Mouse (Mus musculus): Measurements from ENCODE around the gene Spata2. TPM values are rescaled to one million over a fixed set of nuclear protein-coding genes. Genes with fewer than 3 reads are reported as not detected.

The Spata2 gene
- total and polyA plus RNA-seq, 2 experiments from 2014 or later = 28.9 to 36.6 TPM

DNA sequence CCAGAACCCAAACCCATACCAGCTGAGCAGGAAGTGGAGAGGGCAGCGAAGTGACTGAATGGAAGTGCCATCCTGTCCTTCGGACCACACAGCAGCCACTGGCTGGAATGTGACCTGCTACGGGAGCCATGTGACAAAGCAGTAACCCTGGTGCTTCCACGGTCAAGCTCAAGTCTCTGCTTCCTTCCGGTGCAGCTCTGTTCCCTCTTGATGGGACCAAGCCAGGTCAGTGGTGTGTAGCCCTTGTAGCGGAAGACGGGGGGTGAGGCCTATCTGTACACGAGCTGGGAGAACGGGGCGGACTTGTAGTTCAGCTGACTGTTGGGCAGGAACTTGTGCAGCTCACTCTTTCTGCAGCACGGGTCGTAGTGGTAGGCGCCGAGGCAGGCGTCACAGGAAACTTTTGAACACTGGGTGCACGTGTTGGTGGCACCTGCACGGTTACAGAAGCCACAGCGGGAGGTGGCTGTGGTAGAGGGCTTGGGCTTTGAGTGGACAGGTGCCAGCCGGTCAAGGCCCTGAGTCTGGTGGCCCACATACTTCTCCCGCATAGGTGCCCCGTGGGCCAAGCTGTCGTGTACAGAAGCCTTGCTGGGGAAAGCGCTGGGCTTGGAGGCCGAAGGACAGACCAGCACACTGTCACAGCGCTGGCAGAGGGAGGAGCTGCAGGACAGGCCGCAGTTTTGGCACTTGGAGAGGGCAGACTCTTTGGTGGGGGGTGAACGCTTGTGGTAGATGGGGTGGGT is 9.4 kb downstream of the Spata2 start:
- DNase-seq = no peak
- peaks cover 36% of the 10 kb centered on the region for H3K36me3 ChIP-seq (ENCODE audit: insufficient read depth)
- H3K4me1 ChIP-seq (ENCODE audit: insufficient read depth) = no peaks in the 10 kb centered on the region
- 93% methylated on average over 27 of the region's 27 CpGs for WGBS
- no peak overlapping the region for H3K4me2 ChIP-seq (ENCODE audit: low read depth)
- H3K27me3 ChIP-seq (ENCODE audit: insufficient read depth, low read length) = no peaks in the 10 kb centered on the region
- TF ChIP-seq CTCF (IDR thresholded peaks at IDR 0.05; ENCODE audit: low read depth) = no peak
- H3K9me3 ChIP-seq (ENCODE audit: low read length) = no peaks in the 10 kb centered on the region
- no peak for ATAC-seq
- no peak overlapping the region for H3K4me3 ChIP-seq (ENCODE audit: low read depth, low read length)
- H3K9ac ChIP-seq = no peak overlapping the region
- no peak overlapping the region for H3K27ac ChIP-seq (ENCODE audit: low read depth, low read length)

DNA sequence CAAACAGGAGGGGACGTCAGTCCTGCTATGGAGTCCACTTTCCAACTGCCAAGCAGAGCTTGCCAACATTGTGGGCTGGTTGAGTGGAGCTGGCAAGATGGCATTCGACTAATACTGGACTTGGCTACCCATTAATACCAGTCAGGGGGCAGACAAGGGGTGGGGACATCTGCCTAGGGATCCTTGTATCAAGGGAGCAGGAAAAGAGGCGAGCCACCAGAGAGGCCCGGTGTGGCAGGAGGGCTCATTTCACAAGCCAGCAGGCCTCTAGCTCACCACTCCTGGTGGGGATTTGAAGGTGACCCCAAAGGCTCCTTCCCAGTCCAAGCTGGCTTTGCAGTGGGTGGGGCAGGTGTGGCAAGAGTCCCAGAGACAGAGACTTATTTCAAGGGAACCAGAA is 10.0 kb downstream of the Spata2 start:
- Histone ChIP-seq H3K27me3 (ENCODE audit: insufficient read depth, low read length) (no peaks in the 10 kb centered on the region), H3K4me3 (ENCODE audit: low read depth, low read length) (no peak overlapping the region), H3K36me3 (ENCODE audit: insufficient read depth) (peaks cover 34% of the 10 kb centered on the region), H3K4me2 (ENCODE audit: low read depth) (no peak overlapping the region), H3K9ac (no peak overlapping the region), H3K27ac (ENCODE audit: low read depth, low read length) (no peak overlapping the region), H3K9me3 (ENCODE audit: low read length) (no peaks in the 10 kb centered on the region), H3K4me1 (ENCODE audit: insufficient read depth) (no peaks in the 10 kb centered on the region)
- no peak for ATAC-seq
- WGBS = 74% methylated on average over 4 of the region's 4 CpGs
- DNase-seq = no peak
- no peak for TF ChIP-seq CTCF (IDR thresholded peaks at IDR 0.05; ENCODE audit: low read depth)

DNA sequence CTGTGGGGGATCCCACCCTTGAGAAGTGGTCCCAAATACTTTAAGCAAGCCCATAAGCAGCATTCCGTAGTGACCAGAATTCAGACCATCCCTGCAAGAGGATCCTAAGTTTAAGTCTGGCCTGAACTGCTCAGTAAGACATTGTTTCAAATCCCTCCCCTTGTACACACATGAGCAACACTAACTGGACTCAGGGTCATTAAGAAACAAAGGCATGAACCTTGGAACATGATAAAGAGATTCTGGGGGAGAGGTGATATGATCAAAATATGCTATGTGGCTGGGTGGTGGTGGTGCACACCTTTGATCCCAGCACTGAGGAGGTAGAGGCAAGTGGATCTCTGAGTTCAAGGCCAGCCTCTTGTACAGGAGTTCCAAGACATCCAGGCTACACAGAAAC is 13.2 kb downstream of the Spata2 start:
- Histone ChIP-seq H3K9me3 (ENCODE audit: low read length) (no peaks in the 10 kb centered on the region), H3K27ac (ENCODE audit: low read depth, low read length) (no peak overlapping the region), H3K4me1 (ENCODE audit: insufficient read depth) (peaks cover 13% of the 10 kb centered on the region; the same call in 1 of the 2 replicates), H3K9ac (no peak overlapping the region), H3K4me3 (ENCODE audit: low read depth, low read length) (no peak overlapping the region), H3K4me2 (ENCODE audit: low read depth) (no peak overlapping the region), H3K27me3 (ENCODE audit: insufficient read depth, low read length) (no peaks in the 10 kb centered on the region), H3K36me3 (ENCODE audit: insufficient read depth) (peaks cover 34% of the 10 kb centered on the region)
- 97% methylated on average over 1 of the region's 1 CpGs for WGBS
- no peak for TF ChIP-seq CTCF (IDR thresholded peaks at IDR 0.05; ENCODE audit: low read depth)
- DNase-seq (no peak), ATAC-seq (no peak)

DNA sequence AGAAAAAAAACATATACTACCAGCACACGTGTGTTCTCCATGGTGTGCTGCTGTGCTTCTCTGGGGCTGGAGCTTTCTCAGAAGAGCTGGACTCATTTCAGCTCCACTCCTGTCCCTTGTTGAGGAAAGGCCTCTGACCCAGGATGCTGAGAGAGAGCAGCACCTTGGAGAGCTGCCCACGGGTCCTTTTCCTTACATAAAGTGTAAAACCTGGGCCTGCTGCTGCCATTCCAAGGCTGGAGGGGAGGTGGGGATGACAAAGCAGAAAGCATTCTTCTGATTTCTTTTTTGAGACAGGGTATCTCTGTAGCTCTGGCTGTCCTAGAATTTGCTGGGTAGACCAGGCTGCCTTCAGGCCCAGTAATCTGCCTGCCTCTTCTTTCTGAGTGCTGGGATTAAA is 14.6 kb downstream of the Spata2 start:
- H3K36me3 ChIP-seq (ENCODE audit: insufficient read depth) = peaks cover 33% of the 10 kb centered on the region
- no peak overlapping the region for H3K4me2 ChIP-seq (ENCODE audit: low read depth)
- H3K4me1 ChIP-seq (ENCODE audit: insufficient read depth) = peaks cover 13% of the 10 kb centered on the region; the same call in 1 of the 2 replicates
- H3K4me3 ChIP-seq (ENCODE audit: low read depth, low read length) = no peak overlapping the region
- TF ChIP-seq CTCF (IDR thresholded peaks at IDR 0.05; ENCODE audit: low read depth) = no peak
- H3K27ac ChIP-seq (ENCODE audit: low read depth, low read length) = no peak overlapping the region
- H3K27me3 ChIP-seq (ENCODE audit: insufficient read depth, low read length) = no peaks in the 10 kb centered on the region
- ATAC-seq (no peak), DNase-seq (no peak)
- 40% methylated on average over 2 of the region's 2 CpGs for WGBS
- H3K9me3 ChIP-seq (ENCODE audit: low read length) = no peaks in the 10 kb centered on the region
- H3K9ac ChIP-seq = no peak overlapping the region

DNA sequence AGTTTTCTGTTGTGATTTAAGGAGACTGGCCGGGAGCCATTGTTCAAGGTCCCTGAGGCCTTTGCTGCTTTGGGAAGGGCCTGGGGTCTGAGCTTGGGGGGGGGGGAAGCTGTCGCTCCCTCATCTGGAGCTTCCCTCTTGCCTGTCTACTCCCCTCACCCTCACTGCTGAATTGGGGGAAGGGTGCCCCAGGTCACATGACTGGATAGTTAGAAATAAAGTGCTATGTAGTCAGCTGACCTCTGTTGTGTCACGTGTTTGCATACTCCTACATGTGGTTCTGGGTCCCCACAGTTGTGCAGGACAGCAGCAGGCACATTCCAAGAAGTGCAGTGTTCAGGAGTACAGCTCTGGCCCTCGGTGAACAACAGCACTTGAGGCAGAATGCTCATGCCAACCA is 15.9 kb downstream of the Spata2 start:
- ATAC-seq (0 out of 2 replicates have a peak, but pooled peaks have one; percentile 10), DNase-seq (no peak)
- Histone ChIP-seq H3K4me3 (ENCODE audit: low read depth, low read length) (no peak overlapping the region), H3K9ac (no peak overlapping the region), H3K9me3 (ENCODE audit: low read length) (no peaks in the 10 kb centered on the region), H3K27me3 (ENCODE audit: insufficient read depth, low read length) (no peaks in the 10 kb centered on the region), H3K4me1 (ENCODE audit: insufficient read depth) (peaks cover 13% of the 10 kb centered on the region; the same call in 1 of the 2 replicates), H3K27ac (ENCODE audit: low read depth, low read length) (peak overlapping the region; percentile 70), H3K4me2 (ENCODE audit: low read depth) (no peak overlapping the region), H3K36me3 (ENCODE audit: insufficient read depth) (peaks cover 30% of the 10 kb centered on the region)
- no peak for TF ChIP-seq CTCF (IDR thresholded peaks at IDR 0.05; ENCODE audit: low read depth)
- 53% methylated on average over 4 of the region's 4 CpGs for WGBS

DNA sequence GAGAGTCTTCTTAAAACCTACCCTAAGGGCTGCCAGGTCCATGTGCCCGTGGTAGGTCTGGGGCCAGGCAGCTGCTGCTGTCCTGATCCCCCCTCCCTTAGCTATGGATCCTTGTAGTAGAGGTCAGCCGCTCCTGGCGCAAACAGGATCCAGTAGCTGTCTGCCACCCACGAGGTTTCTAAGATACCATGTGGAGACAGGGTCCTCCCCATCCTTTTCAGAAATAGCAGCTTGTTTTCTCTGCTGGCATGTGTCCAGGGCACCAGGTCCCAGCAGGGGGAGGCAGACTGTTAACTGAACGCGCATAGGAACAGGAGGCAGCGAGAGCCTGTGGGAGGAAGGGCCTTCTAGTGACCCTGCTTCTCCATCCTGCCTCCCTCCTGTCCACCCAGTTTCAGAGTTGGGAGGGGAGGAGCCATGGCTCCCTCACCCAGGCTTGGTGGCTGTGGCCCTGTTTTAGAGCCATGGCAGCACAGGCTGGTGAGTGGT is 16.4 kb downstream of the Spata2 start:
- DNase-seq = peak; percentile 84
- Histone ChIP-seq H3K27ac (ENCODE audit: low read depth, low read length) (peak overlapping the region; percentile 70), H3K9me3 (ENCODE audit: low read length) (no peaks in the 10 kb centered on the region), H3K4me2 (ENCODE audit: low read depth) (0 out of 2 replicates have a peak overlapping the region, but pooled peaks have one; percentile 5), H3K36me3 (ENCODE audit: insufficient read depth) (peaks cover 35% of the 10 kb centered on the region), H3K9ac (peak overlapping the region; percentile 22; the same call in 1 of the 2 replicates), H3K27me3 (ENCODE audit: insufficient read depth, low read length) (no peaks in the 10 kb centered on the region), H3K4me3 (ENCODE audit: low read depth, low read length) (no peak overlapping the region), H3K4me1 (ENCODE audit: insufficient read depth) (peaks cover 13% of the 10 kb centered on the region; the same call in 1 of the 2 replicates)
- WGBS = 3% methylated on average over 7 of the region's 7 CpGs
- peak; percentile 86 for ATAC-seq
- peak; percentile 68 for TF ChIP-seq CTCF (IDR thresholded peaks at IDR 0.05; ENCODE audit: low read depth)

DNA sequence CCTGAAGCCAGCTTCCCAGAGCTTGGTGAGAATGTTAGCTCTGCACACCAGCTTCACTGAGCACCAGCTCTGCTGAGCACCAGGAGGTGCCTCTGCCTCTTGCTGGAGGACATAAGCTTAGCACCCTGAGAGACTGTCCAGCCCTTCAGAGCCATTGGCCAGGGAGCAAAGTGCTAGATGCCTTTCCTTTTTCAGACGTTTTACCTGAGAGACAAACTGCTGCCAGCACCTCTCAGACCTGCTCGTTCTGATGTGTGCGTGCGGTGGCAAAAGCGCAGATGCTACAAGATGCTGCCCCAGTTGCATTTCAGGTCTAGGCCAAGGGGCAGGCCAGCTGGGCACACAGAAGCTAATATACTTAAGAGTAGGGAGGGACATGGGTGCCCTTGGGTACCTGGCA is 17.1 kb downstream of the Spata2 start:
- no peaks in the 10 kb centered on the region for H3K9me3 ChIP-seq (ENCODE audit: low read length)
- peaks cover 36% of the 10 kb centered on the region for H3K36me3 ChIP-seq (ENCODE audit: insufficient read depth)
- DNase-seq (no peak), ATAC-seq (no peak)
- H3K4me1 ChIP-seq (ENCODE audit: insufficient read depth) = peaks cover 13% of the 10 kb centered on the region; the same call in 1 of the 2 replicates
- 71% methylated on average over 5 of the region's 5 CpGs for WGBS
- no peak overlapping the region for H3K9ac ChIP-seq
- peak overlapping the region; percentile 70 for H3K27ac ChIP-seq (ENCODE audit: low read depth, low read length)
- H3K27me3 ChIP-seq (ENCODE audit: insufficient read depth, low read length) = no peaks in the 10 kb centered on the region
- no peak for TF ChIP-seq CTCF (IDR thresholded peaks at IDR 0.05; ENCODE audit: low read depth)
- H3K4me2 ChIP-seq (ENCODE audit: low read depth) = no peak overlapping the region
- no peak overlapping the region for H3K4me3 ChIP-seq (ENCODE audit: low read depth, low read length)

All from forebrain, postnatal 0 days (tissue).